Mouse (Mus musculus): ENCODE data around the gene Kcnd3.

Gene Kcnd3

GRCm38 (mm10) chr3:105616861-105617743 lies 165.0 kb downstream of the Kcnd3 start:
- POLR2A ChIA-PET = no interaction called here

DNA sequence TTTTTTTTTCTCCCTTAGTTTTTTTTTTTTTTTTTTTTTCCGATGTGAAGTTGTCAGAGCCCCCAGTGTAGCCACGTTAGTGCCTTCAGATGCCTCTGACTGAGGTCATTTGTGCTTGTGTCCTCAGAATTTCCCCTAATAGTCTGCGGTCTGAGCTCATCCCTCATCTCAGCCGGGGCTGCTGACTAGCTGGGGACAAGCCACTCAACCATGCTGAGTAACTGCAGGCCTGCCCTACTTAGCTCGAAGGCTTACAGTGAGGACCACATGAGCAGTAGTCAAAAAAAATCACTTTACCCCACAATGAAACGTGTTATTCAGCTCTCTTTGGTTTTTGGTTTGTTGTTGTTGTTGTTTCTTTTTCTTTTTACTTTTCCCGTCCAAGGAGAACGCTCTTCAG lies 169.0 kb downstream of the Kcnd3 start:
- POLR2A ChIA-PET = interaction anchor here in 1 of 4 experiments (0.7 to 0.9 kb wide), 2 partner anchors 19 to 272 kb away, joined by 3 read pairs; no protein-coding TSS in a partner anchor
- CTCF ChIA-PET = interaction anchor here in 1 of 4 experiments (0.7 kb wide), 1 partner anchor 23 kb away, joined by 4 read pairs; no protein-coding TSS in a partner anchor

More at GRCm38 (mm10) chr3:105616861-105617743, 165.0 kb downstream of the Kcnd3 start:
- CTCF ChIA-PET = no interaction called here

GRCm38 (mm10) chr3:105623137-105623536 lies 171.0 kb downstream of the Kcnd3 start:
- POLR2A ChIA-PET = no interaction called here
- CTCF ChIA-PET = no interaction called here

GRCm38 (mm10) chr3:105625961-105626360 lies 173.8 kb downstream of the Kcnd3 start:
- ChIA-PET POLR2A (interaction anchor here in 1 of 4 experiments (0.7 kb wide), 1 partner anchor 12 kb away, joined by 4 read pairs; no protein-coding TSS in a partner anchor), CTCF (no interaction called here)

DNA sequence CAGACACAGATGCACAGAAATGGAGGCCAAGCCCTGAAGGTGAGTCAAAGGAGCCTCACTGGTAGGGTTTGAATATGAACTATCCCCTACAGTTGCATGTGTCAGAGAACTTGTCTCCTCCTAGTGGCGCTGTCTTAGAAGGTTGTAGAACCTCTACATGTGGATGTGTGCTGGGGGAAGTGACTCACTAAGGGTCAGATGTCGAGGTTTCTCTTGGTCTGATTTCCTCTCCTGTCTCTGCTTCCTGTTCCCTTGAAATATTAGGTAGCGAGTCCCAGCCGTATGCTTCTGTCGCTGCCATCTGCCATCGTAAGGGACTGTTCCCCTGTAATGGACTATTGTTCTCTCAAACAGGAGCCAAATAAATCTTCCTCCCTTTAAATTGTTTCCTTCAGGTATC lies 175.1 kb downstream of the Kcnd3 start:
- POLR2A ChIA-PET = no interaction called here
- CTCF ChIA-PET = no interaction called here

- ChIA-PET POLR2A (interaction anchor here in 1 of 4 experiments (0.5 kb wide), 1 partner anchor 579 kb away, joined by 4 read pairs; no protein-coding TSS in a partner anchor), CTCF (no interaction called here)
Measured at GRCm38 (mm10) chr3:105632296-105632695, 180.2 kb downstream of the Kcnd3 start.

GRCm38 (mm10) chr3:105633021-105633420 lies 180.9 kb downstream of the Kcnd3 start:
- ChIA-PET POLR2A (no interaction called here), CTCF (no interaction called here)

- POLR2A ChIA-PET = interaction anchor here in 1 of 4 experiments (0.7 kb wide), 1 partner anchor 10 kb away, joined by 3 read pairs; no protein-coding TSS in a partner anchor
- CTCF ChIA-PET = no interaction called here
Measured at GRCm38 (mm10) chr3:105642186-105642585, 190.1 kb downstream of the Kcnd3 start.

DNA sequence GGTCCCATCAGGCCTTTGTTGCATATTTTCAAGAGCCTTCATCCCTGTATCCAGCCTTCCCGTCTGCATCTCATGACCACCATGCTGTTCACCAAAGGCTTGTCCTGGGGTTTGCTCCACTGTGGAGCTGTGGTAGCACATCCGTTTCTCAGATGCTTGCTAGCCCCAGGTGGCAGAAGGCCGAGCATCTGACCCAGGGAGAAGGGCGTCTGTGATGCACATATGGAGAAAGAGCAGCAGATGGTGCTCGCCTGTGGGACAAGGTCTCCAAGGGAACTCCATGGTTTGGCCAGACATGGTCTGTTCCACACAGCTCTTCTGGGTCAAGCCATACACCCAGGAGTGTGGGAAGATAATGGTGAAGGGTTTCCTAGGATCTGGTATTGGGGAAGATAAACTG lies 191.4 kb downstream of the Kcnd3 start:
- POLR2A ChIA-PET = no interaction called here

DNA sequence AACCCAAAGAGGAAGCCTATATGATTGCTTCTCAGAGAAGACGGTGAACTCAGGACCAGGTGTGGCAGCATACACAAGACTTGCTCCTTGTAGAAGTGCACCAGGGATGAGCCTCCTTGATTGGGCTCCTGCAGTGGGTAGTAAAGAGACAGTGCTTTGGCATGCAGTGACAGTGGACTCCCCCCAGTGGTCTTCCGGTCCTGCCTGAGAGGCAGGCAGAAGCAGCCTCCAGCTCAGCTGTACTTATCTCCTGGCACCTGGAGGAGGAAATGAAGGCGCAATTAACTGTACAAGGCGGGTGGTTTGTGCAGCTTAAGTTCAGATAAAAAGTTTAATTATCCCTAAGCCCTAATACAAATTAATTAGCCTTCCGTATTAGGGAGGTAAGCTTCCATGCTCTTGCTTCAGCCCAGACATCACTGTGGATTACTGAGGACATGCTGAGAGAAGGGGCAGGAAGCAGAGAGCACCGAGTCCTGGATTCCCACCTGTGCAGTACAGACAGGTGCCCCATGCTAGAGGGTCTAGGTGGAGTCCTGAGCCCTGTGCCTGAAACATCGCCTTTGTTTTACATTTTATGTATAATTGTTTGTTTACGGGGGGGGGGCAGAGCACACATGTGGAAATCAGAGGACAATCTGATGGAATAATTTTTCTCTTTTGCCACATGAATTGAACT lies 196.9 kb downstream of the Kcnd3 start:
- ChIA-PET CTCF (no interaction called here), POLR2A (no interaction called here)

More for the DNA sequence above, 191.4 kb downstream of the Kcnd3 start:
- CTCF ChIA-PET = interaction anchor here in 2 of 4 experiments (0.6 kb wide), 2 partner anchors 22 to 484 kb away, joined by 3 to 4 read pairs; no protein-coding TSS in a partner anchor

DNA sequence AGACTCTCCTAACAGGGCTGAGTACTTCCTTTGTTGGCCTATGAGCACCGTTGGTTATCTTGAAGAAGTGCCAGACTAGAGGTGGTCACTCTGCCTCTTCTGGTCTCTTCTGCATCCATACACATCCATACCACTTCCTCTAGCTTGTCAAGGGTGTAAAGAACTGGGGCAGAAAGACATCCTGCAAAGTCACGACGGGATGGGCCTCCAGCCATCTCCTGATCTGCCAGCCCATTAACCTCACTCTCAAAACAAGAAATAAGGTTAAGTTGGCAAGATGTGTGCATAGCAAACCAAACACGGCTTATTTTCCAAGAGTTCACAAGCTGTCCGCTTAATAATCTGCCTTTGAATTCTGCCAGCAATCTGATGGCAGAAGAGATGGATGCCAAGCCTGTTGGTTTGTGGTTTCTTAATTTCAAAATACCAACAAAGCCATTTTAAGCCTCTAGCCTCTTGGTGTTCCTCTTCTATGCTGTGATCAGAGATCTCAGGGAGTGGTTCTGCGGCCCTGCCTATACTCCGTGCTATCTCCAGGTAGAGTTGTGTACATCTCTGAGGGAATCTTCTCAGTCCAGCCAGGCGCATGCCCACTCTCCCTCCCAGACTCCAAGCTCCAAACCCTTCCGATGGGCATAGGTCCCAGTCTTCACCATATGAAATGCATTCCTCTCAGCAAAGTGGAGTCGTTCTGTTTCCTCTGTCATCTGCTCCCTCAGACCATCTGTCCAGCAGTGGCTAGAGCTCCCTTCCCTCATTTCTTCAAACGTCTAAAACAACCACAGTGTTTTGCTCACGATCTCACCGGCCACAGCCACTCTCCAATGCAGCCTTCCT lies 201.6 kb downstream of the Kcnd3 start:
- ChIA-PET CTCF (interaction anchor here in 1 of 4 experiments (0.7 kb wide), 1 partner anchor 21 kb away, joined by 3 read pairs; no protein-coding TSS in a partner anchor), POLR2A (interaction anchor here in 1 of 4 experiments (0.5 to 0.7 kb wide), 2 partner anchors 51 to 92 kb away, joined by 3 read pairs; no protein-coding TSS in a partner anchor)

GRCm38 (mm10) chr3:105655031-105655585 lies 203.0 kb downstream of the Kcnd3 start:
- ChIA-PET CTCF (no interaction called here), POLR2A (no interaction called here)

- ChIA-PET POLR2A (interaction anchor here in 2 of 4 experiments (0.7 to 1.0 kb wide), 2 partner anchors 10 to 125 kb away, joined by 3 to 4 read pairs; no protein-coding TSS in a partner anchor), CTCF (interaction anchor here in 1 of 4 experiments (1.2 kb wide), 1 partner anchor 13 kb away, joined by 4 read pairs; no protein-coding TSS in a partner anchor)
Measured at GRCm38 (mm10) chr3:105660530-105660929, 208.4 kb downstream of the Kcnd3 start.

DNA sequence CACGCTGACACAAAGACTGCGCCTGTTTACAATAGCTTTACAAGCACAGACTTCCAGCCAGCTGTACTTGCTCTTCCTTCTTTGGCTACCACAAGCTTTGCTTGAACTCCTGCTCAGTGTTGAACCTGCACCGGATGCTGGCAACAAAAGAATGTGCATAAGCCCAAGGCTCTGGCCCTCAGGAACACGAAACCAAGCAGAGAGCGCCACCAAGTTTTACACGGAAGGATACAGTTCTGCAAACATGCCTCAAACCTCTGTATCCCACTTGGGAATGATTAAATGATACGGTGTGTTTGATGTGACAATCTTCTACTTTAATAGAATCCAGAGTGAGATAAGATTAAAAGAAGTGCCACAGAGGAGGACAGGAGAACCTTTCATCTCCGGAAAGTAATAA lies 210.9 kb downstream of the Kcnd3 start:
- ChIA-PET CTCF (no interaction called here), POLR2A (no interaction called here)

GRCm38 (mm10) chr3:105665105-105665765 lies 213.1 kb downstream of the Kcnd3 start:
- ChIA-PET CTCF (no interaction called here), POLR2A (no interaction called here)

GRCm38 (mm10) chr3:105666996-105667523 lies 214.9 kb downstream of the Kcnd3 start:
- ChIA-PET CTCF (interaction anchor here in 1 of 4 experiments (0.6 kb wide), 1 partner anchor 1251 kb away, joined by 3 read pairs; no protein-coding TSS in a partner anchor), POLR2A (no interaction called here)

DNA sequence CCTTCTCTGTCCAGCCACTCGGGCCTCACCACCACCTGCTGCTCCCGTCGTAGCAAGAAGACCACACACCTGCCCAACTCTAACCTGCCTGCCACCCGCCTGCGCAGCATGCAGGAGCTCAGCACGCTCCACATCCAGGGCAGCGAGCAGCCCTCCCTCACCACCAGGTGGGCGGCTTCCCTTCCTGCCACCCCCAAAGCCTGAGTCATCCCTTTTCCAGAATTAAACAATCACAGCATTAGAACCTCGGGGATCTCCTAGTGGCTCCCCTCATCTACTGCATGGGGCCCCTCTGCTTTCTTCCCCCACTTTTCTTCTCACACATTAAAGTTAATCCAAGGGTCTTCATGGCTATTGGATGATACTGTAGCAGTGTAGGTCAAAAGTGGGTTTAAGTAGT lies 216.0 kb downstream of the Kcnd3 start:
- ChIA-PET CTCF (no interaction called here), POLR2A (no interaction called here)

- ChIA-PET POLR2A (interaction anchor here in 1 of 4 experiments (1.1 kb wide), 1 partner anchor 9 kb away, joined by 4 read pairs; no protein-coding TSS in a partner anchor), CTCF (no interaction called here)
Measured at GRCm38 (mm10) chr3:105669776-105670175, 217.6 kb downstream of the Kcnd3 start.
